Mouse (Mus musculus): ENCODE measurements around the gene Fam186b. TPM values are rescaled to one million over a fixed set of nuclear protein-coding genes. Genes with fewer than 3 reads are reported as not detected.

Fam186b gene
- polyA plus RNA-seq, 1 experiment from 2014 or later, result 0.35 TPM

Other genes starting within 250 kb of the Fam186b start
- 3.1 and 6.8 TPM in 2 replicates for gene Prph, start 240.7 kb downstream of the Fam186b start, polyA plus RNA-seq (2015; fragmentation: Nextera tagmentation; extraction: Ambion mirVana)
- 35.4 and 41.9 TPM in 2 replicates for gene Troap, start 221.3 kb downstream of the Fam186b start, polyA plus RNA-seq (2015; fragmentation: Nextera tagmentation; extraction: Ambion mirVana)
- gene C1ql4, start 208.1 kb downstream of the Fam186b start, polyA plus RNA-seq (2015; fragmentation: Nextera tagmentation; extraction: Ambion mirVana), result not detected in 2 replicates
- 1.7 and 1.9 TPM in 2 replicates for gene Dnajc22, start 202.7 kb downstream of the Fam186b start, polyA plus RNA-seq (2015; fragmentation: Nextera tagmentation; extraction: Ambion mirVana)
- 37.8 and 38.9 TPM in 2 replicates for gene Spats2, start 170.0 kb downstream of the Fam186b start, polyA plus RNA-seq (2015; fragmentation: Nextera tagmentation; extraction: Ambion mirVana)
- gene Kcnh3, start 71.0 kb downstream of the Fam186b start, polyA plus RNA-seq (2015; fragmentation: Nextera tagmentation; extraction: Ambion mirVana), result 0.65 and 0.79 TPM in 2 replicates
- 141 TPM in 2 replicates for gene Mcrs1, start 43.9 kb downstream of the Fam186b start, polyA plus RNA-seq (2015; fragmentation: Nextera tagmentation; extraction: Ambion mirVana)
- 55.1 and 55.3 TPM in 2 replicates for gene Prpf40b, start 801 bp downstream of the Fam186b start, polyA plus RNA-seq (2015; fragmentation: Nextera tagmentation; extraction: Ambion mirVana)
- gene Fmnl3, start 74.6 kb upstream of the Fam186b start, polyA plus RNA-seq (2015; fragmentation: Nextera tagmentation; extraction: Ambion mirVana), result 34.5 and 34.9 TPM in 2 replicates
- gene Tmbim6, start 97.0 kb upstream of the Fam186b start, polyA plus RNA-seq (2015; fragmentation: Nextera tagmentation; extraction: Ambion mirVana), result 382 and 427 TPM in 2 replicates
- 8.7 and 11.6 TPM in 2 replicates for gene Nckap5l, start 161.9 kb upstream of the Fam186b start, polyA plus RNA-seq (2015; fragmentation: Nextera tagmentation; extraction: Ambion mirVana)
- gene Bcdin3d, start 178.8 kb upstream of the Fam186b start, polyA plus RNA-seq (2015; fragmentation: Nextera tagmentation; extraction: Ambion mirVana), result 15.0 and 16.1 TPM in 2 replicates
- gene Faim2, start 232.3 kb upstream of the Fam186b start, polyA plus RNA-seq (2015; fragmentation: Nextera tagmentation; extraction: Ambion mirVana), result 1.1 and 1.4 TPM in 2 replicates

All from lung, embryonic 15.5 days (tissue).